Mouse (Mus musculus) colon, adult 2 months (tissue): ENCODE data around the gene Cntln. TPM values are rescaled to one million over a fixed set of nuclear protein-coding genes. Genes with fewer than 3 reads are reported as not detected.

ENCODE experiments used
- polyA plus RNA-seq: library from polyadenylated mRNA; depleted of rRNA; stranded (reverse); fragments of >200 nt; gene quantifications from 2 replicates; pipeline ENCODE4 v1.2.3, GENCODE M21; 2012; rRNA removed

Cntln gene
- 0.63 and 0.78 TPM in 2 replicates for polyA plus RNA-seq

GRCm38 (mm10) chr4:84884111-84884538 is at the start of gene Cntln:
Cntln (plus strand) TSS chr4:84884309.

Other genes starting within 250 kb of the Cntln start
- 3.9 and 4.0 TPM in 2 replicates for gene Bnc2, start 209.0 kb upstream of the Cntln start, polyA plus RNA-seq